Comparison of ENCODE assay signal across 11 mouse cellular contexts in genomic region chr10:25144787-25145761, GRCm38 (mm10).
DNase-seq lines count a peak whose midpoint lies in the region; ATAC-seq lines count a peak whose summit lies in the region.
"Had no signal": no experiment of that assay in that cellular context is flagged by ENCODE, and none has a peak within 500 bp of the region (broad histone marks: within the 10 kb centered on the region; RNA-seq: fewer than 3 reads in every experiment).

No protein-coding gene starts in this region.

- no peak for ATAC-seq in heart, embryonic 11.5 days (replicated peaks; ENCODE audit: insufficient number of reproducible peaks, low FRiP score, low TSS enrichment)
- peak; percentile 65 for ATAC-seq in neural tube, embryonic 12.5 days (ENCODE audit: low FRiP score, low read depth)
- no peak for ATAC-seq in kidney, embryonic 14.5 days (ENCODE audit: low FRiP score, low TSS enrichment)
- ATAC-seq: CD4-positive, CD25-positive, alpha-beta regulatory T cell, adult 4 months had no signal

- H3K36me3 ChIP-seq in heart, embryonic 11.5 days (ENCODE audit: control insufficient read depth, insufficient read depth, low read length) = no peaks in the 10 kb centered on the region
- no peaks in the 10 kb centered on the region for H3K36me3 ChIP-seq in neural tube, embryonic 12.5 days
- H3K36me3 ChIP-seq in kidney, embryonic 14.5 days (ENCODE audit: control insufficient read depth, insufficient read depth, low read length) = no peaks in the 10 kb centered on the region
- H3K36me3 ChIP-seq: stomach, embryonic 15.5 days had no signal

- no peak overlapping the region for H3K27ac ChIP-seq in heart, embryonic 11.5 days (ENCODE audit: low read depth, low read length)
- H3K27ac ChIP-seq in neural tube, embryonic 12.5 days = no peak overlapping the region
- no peak overlapping the region for H3K27ac ChIP-seq in kidney, embryonic 14.5 days (ENCODE audit: low read depth, low read length)
- H3K27ac ChIP-seq: stomach, embryonic 15.5 days had no signal

- no peaks in the 10 kb centered on the region for H3K27me3 ChIP-seq in heart, embryonic 11.5 days (ENCODE audit: control insufficient read depth, insufficient read depth, low read length)
- no peaks in the 10 kb centered on the region for H3K27me3 ChIP-seq in neural tube, embryonic 12.5 days (replicated peaks)
- H3K27me3 ChIP-seq in kidney, embryonic 14.5 days (ENCODE audit: control insufficient read depth, insufficient read depth, low read length) = no peaks in the 10 kb centered on the region
- H3K27me3 ChIP-seq: stomach, embryonic 15.5 days had no signal

- 50% methylated on average over 18 of the region's 18 CpGs for WGBS in heart, embryonic 11.5 days (ENCODE audit: insufficient replicate concordance)
- 78% methylated on average over 18 of the region's 18 CpGs for WGBS in neural tube, embryonic 12.5 days
- 83% methylated on average over 18 of the region's 18 CpGs for WGBS in kidney, embryonic 14.5 days

- H3K9me3 ChIP-seq in heart, embryonic 11.5 days (replicated peaks; ENCODE audit: control insufficient read depth, low read length) = no peaks in the 10 kb centered on the region
- H3K9me3 ChIP-seq in neural tube, embryonic 12.5 days = no peaks in the 10 kb centered on the region
- no peaks in the 10 kb centered on the region for H3K9me3 ChIP-seq in kidney, embryonic 14.5 days (ENCODE audit: control insufficient read depth, low read length)
- H3K9me3 ChIP-seq: stomach, embryonic 15.5 days had no signal

- no peak overlapping the region for H3K4me3 ChIP-seq in heart, embryonic 11.5 days (ENCODE audit: low read depth, low read length)
- H3K4me3 ChIP-seq in neural tube, embryonic 12.5 days = no peak overlapping the region
- H3K4me3 ChIP-seq in kidney, embryonic 14.5 days (ENCODE audit: low read length) = no peak overlapping the region
- H3K4me3 ChIP-seq: stomach, embryonic 15.5 days had no signal

- no peak overlapping the region for H3K9ac ChIP-seq in heart, embryonic 11.5 days (ENCODE audit: low read depth, low read length)
- H3K9ac ChIP-seq in neural tube, embryonic 12.5 days = no peak overlapping the region
- H3K9ac ChIP-seq in kidney, embryonic 14.5 days (ENCODE audit: low read depth, low read length) = no peak overlapping the region
- H3K9ac ChIP-seq: stomach, embryonic 15.5 days had no signal

- intact Hi-C loops in heart, postnatal 10 days (cut with DNase I) = no loop called here
- intact Hi-C loops in left cerebral cortex, postnatal 36 days (cut with DNase I) = loop anchor here (5.0 to 10.0 kb wide), 2 partner anchors 143 to 180 kb away; no protein-coding TSS in a partner anchor

- DNase-seq in heart, postnatal 10 days = no peak
- no peak for DNase-seq in neural tube, embryonic 10.5 days (ENCODE audit: extremely low spot score, low spot score)
- DNase-seq in left cerebral cortex, postnatal 36 days (ENCODE audit: low spot score in 2 of 2) = peak; percentile 40 to 43
- peak; percentile 12 for DNase-seq in testis, postnatal 14 days (ENCODE audit: low spot score)
- no peak for DNase-seq in adipocyte (ENCODE audit: low spot score)
- DNase-seq: kidney, adult 8-10 months had no signal

- H3K4me1 ChIP-seq in heart, embryonic 11.5 days (ENCODE audit: control insufficient read depth, insufficient read depth, low read length) = peaks cover 2% of the 10 kb centered on the region; the same call in 1 of the 2 replicates
- H3K4me1 ChIP-seq in neural tube, embryonic 12.5 days = 0 out of 2 replicates have a peak, but pooled peaks cover 2% of the 10 kb centered on the region
- H3K4me1 ChIP-seq in kidney, embryonic 14.5 days (ENCODE audit: control insufficient read depth, insufficient read depth, low read length) = no peaks in the 10 kb centered on the region
- H3K4me1 ChIP-seq: stomach, embryonic 15.5 days had no signal

- peak overlapping the region; percentile 23 for H3K4me2 ChIP-seq in heart, embryonic 11.5 days
- no peak overlapping the region for H3K4me2 ChIP-seq in neural tube, embryonic 12.5 days (replicated peaks)
- no peak overlapping the region for H3K4me2 ChIP-seq in kidney, embryonic 14.5 days (replicated peaks; ENCODE audit: low read depth, low read length)
- H3K4me2 ChIP-seq: stomach, embryonic 15.5 days had no signal

Comparison
In these comparisons a context has a peak if more than half of its experiments do, and no peak if none do; other contexts are left out.
1. DNase-seq: peak in left cerebral cortex, postnatal 36 days (2 of 2) and testis, postnatal 14 days (single experiment); none in heart, postnatal 10 days (0 of 2), neural tube, embryonic 10.5 days (single experiment) and adipocyte (single experiment).